Mouse (Mus musculus): ENCODE measurements at regions not wholly inside any gene's neighbourhood (a gene's known extent, or its start where the extent isn't known, plus 50 kb on each side); places are given as distances from the start of the nearest gene placed in this dataset.

DNA sequence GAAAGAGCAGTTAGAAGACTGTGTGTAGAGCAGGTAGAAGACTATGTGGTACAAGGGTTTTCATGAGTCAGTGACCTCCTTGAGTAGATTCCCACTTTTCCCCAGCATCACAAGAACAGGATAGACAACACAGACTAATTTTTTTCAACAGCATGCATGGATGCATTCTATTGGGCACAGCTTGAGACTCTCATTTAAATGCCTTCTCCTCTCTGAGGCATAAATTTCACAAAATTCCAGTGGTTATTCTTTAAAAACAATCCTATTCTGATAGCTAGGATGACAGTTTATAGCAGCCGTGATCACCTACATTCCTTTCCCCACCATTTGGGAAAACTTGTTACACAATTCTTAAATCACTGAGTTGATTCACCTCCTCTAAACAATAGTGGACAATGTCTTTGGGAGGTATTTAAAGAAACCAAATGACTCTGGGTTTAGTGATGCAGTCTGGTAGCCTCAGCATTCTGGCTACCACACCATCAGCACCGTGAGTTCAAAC is 418.7 kb downstream of the Hs3st1 start:
- H3K9ac ChIP-seq (ENCODE audit: insufficient read depth, low read depth, low read length, poor library complexity, severe bottlenecking) = no peak overlapping the region
- no peak overlapping the region for H3K27ac ChIP-seq (ENCODE audit: insufficient read depth, low read depth, low read length, poor library complexity, severe bottlenecking)
- no peaks in the 10 kb centered on the region for H3K36me3 ChIP-seq (ENCODE audit: control insufficient read depth, insufficient read depth, low read length, poor library complexity, severe bottlenecking)
- TF ChIP-seq HCFC1 (IDR thresholded peaks at IDR 0.05; ENCODE audit: borderline replicate concordance, insufficient read depth, low read length) = no peak
- TF ChIP-seq ZNF384 (IDR thresholded peaks at IDR 0.05; ENCODE audit: low read depth, low read length) = no peak
- in situ Hi-C loops (cut with MboI; ENCODE audit: low sequenced_read_pairs in 2 of 2, unreplicated experiment in 2 of 2) = no loop called here
- H3K9me3 ChIP-seq (ENCODE audit: control insufficient read depth, insufficient read depth, low read depth, low read length) = no peaks in the 10 kb centered on the region
- H3K4me1 ChIP-seq (ENCODE audit: control insufficient read depth in 2 of 2, insufficient read depth in 2 of 2, low read length in 2 of 2, poor library complexity in 1 of 2) = no peaks in the 10 kb centered on the region
- no peak for DNase-seq (ENCODE audit: low read depth, low spot score)
- no peak overlapping the region for H3K4me3 ChIP-seq (ENCODE audit: insufficient read depth in 1 of 2, low read depth in 1 of 2, low read length in 2 of 2, poor library complexity in 1 of 2, severe bottlenecking in 1 of 2)

DNA sequence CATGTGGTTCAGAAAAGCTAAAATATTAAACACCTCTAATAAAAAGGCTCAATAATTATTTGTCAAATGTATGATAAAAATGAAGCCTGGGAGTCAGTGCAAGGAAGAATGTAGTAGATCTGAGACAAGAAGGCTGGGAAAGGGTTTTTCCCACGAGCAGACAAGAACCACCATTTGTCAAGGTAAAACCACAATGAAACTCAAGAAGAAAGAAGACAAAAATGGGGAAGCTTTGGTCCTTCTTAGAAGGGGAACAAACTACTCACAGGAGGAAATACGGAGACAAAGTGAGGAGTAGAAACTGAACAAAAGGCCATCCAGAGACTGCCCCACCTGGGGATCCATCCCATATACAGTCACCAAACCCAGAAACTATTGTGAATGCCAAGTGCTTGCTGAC is 420.0 kb downstream of the Hs3st1 start:
- H3K9me3 ChIP-seq (ENCODE audit: control insufficient read depth, insufficient read depth, low read depth, low read length) = no peaks in the 10 kb centered on the region
- TF ChIP-seq MAFK (IDR thresholded peaks at IDR 0.05; ENCODE audit: insufficient read depth, low read depth, low read length) (no peak), ZNF384 (IDR thresholded peaks at IDR 0.05; ENCODE audit: low read depth, low read length) (no peak), CHD2 (IDR thresholded peaks at IDR 0.05; ENCODE audit: low read depth, low read length) (no peak), ZC3H11A (IDR thresholded peaks at IDR 0.05; ENCODE audit: borderline replicate concordance, low read depth, low read length) (no peak)
- DNase-seq (ENCODE audit: low read depth, low spot score) = no peak
- no peak overlapping the region for H3K27ac ChIP-seq (ENCODE audit: insufficient read depth, low read depth, low read length, poor library complexity, severe bottlenecking)
- H3K4me1 ChIP-seq (ENCODE audit: control insufficient read depth in 2 of 2, insufficient read depth in 2 of 2, low read length in 2 of 2, poor library complexity in 1 of 2) = no peaks in the 10 kb centered on the region
- no peak overlapping the region for H3K4me3 ChIP-seq (ENCODE audit: insufficient read depth in 1 of 2, low read depth in 1 of 2, low read length in 2 of 2, poor library complexity in 1 of 2, severe bottlenecking in 1 of 2)
- H3K36me3 ChIP-seq (ENCODE audit: control insufficient read depth, insufficient read depth, low read length, poor library complexity, severe bottlenecking) = no peaks in the 10 kb centered on the region
- H3K9ac ChIP-seq (ENCODE audit: insufficient read depth, low read depth, low read length, poor library complexity, severe bottlenecking) = no peak overlapping the region
- in situ Hi-C loops (cut with MboI; ENCODE audit: low sequenced_read_pairs in 2 of 2, unreplicated experiment in 2 of 2) = no loop called here

DNA sequence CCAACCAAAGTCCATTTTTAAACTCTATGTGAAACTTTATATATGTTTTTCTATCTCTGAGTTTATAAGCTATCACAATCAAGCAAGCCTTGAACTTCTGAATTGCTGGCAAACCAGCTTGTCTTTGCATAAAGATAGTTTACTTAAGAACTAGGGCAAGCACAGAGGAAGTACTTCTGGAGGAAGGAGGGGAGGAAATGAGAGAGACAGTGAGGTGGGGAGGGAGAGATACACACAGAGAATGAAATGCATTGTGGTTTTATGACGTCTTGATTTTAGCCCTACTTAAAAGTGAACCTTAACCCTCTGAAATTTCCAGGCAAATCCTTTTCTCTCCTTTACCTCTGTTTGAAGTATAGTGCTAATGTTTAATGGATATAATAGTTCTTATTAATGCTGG is 421.0 kb downstream of the Hs3st1 start:
- H3K9me3 ChIP-seq (ENCODE audit: control insufficient read depth, insufficient read depth, low read depth, low read length) = no peaks in the 10 kb centered on the region
- TF ChIP-seq ZNF384 (IDR thresholded peaks at IDR 0.05; ENCODE audit: low read depth, low read length) (no peak), MAFK (IDR thresholded peaks at IDR 0.05; ENCODE audit: insufficient read depth, low read depth, low read length) (no peak), HCFC1 (IDR thresholded peaks at IDR 0.05; ENCODE audit: borderline replicate concordance, insufficient read depth, low read length) (no peak), CHD2 (IDR thresholded peaks at IDR 0.05; ENCODE audit: low read depth, low read length) (no peak), ZC3H11A (IDR thresholded peaks at IDR 0.05; ENCODE audit: borderline replicate concordance, low read depth, low read length) (no peak)
- no peak overlapping the region for H3K9ac ChIP-seq (ENCODE audit: insufficient read depth, low read depth, low read length, poor library complexity, severe bottlenecking)
- no peaks in the 10 kb centered on the region for H3K36me3 ChIP-seq (ENCODE audit: control insufficient read depth, insufficient read depth, low read length, poor library complexity, severe bottlenecking)
- no peak overlapping the region for H3K27ac ChIP-seq (ENCODE audit: insufficient read depth, low read depth, low read length, poor library complexity, severe bottlenecking)
- H3K4me3 ChIP-seq (ENCODE audit: insufficient read depth in 1 of 2, low read depth in 1 of 2, low read length in 2 of 2, poor library complexity in 1 of 2, severe bottlenecking in 1 of 2) = no peak overlapping the region
- no peaks in the 10 kb centered on the region for H3K4me1 ChIP-seq (ENCODE audit: control insufficient read depth in 2 of 2, insufficient read depth in 2 of 2, low read length in 2 of 2, poor library complexity in 1 of 2)
- in situ Hi-C loops (cut with MboI; ENCODE audit: low sequenced_read_pairs in 2 of 2, unreplicated experiment in 2 of 2) = no loop called here
- no peak for DNase-seq (ENCODE audit: low read depth, low spot score)

DNA sequence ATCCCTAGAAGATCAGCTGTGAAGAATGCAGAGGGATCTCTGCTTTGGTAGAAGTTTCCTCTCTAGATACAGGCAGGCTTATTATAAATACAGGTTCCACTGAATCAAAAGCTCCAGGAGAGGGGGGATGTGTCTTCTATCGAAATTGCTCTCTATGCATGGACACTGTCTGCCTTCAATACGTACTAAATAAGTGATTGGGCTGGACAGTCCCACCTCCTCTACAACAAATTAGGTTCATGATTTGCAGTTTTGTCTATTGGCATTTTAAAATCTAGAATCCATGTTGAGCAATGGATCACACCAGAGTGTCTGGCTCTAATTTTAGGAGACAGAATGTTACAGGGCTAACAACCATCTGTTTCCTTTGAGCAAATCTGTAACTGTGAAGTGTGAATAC is 429.9 kb downstream of the Hs3st1 start:
- Histone ChIP-seq H3K36me3 (ENCODE audit: control insufficient read depth, insufficient read depth, low read length, poor library complexity, severe bottlenecking) (no peaks in the 10 kb centered on the region), H3K27ac (ENCODE audit: insufficient read depth, low read depth, low read length, poor library complexity, severe bottlenecking) (no peak overlapping the region), H3K4me3 (ENCODE audit: insufficient read depth in 1 of 2, low read depth in 1 of 2, low read length in 2 of 2, poor library complexity in 1 of 2, severe bottlenecking in 1 of 2) (no peak overlapping the region), H3K9me3 (ENCODE audit: control insufficient read depth, insufficient read depth, low read depth, low read length) (no peaks in the 10 kb centered on the region), H3K9ac (ENCODE audit: insufficient read depth, low read depth, low read length, poor library complexity, severe bottlenecking) (no peak overlapping the region), H3K4me1 (ENCODE audit: control insufficient read depth in 2 of 2, insufficient read depth in 2 of 2, low read length in 2 of 2, poor library complexity in 1 of 2) (no peaks in the 10 kb centered on the region)
- no peak for TF ChIP-seq ZC3H11A (IDR thresholded peaks at IDR 0.05; ENCODE audit: borderline replicate concordance, low read depth, low read length)
- TF ChIP-seq CHD2 (IDR thresholded peaks at IDR 0.05; ENCODE audit: low read depth, low read length) = no peak
- TF ChIP-seq ZNF384 (IDR thresholded peaks at IDR 0.05; ENCODE audit: low read depth, low read length) = no peak
- TF ChIP-seq HCFC1 (IDR thresholded peaks at IDR 0.05; ENCODE audit: borderline replicate concordance, insufficient read depth, low read length) = no peak
- TF ChIP-seq MAFK (IDR thresholded peaks at IDR 0.05; ENCODE audit: insufficient read depth, low read depth, low read length) = no peak
- in situ Hi-C loops (cut with MboI; ENCODE audit: low sequenced_read_pairs in 2 of 2, unreplicated experiment in 2 of 2) = no loop called here
- no peak for DNase-seq (ENCODE audit: low read depth, low spot score)

DNA sequence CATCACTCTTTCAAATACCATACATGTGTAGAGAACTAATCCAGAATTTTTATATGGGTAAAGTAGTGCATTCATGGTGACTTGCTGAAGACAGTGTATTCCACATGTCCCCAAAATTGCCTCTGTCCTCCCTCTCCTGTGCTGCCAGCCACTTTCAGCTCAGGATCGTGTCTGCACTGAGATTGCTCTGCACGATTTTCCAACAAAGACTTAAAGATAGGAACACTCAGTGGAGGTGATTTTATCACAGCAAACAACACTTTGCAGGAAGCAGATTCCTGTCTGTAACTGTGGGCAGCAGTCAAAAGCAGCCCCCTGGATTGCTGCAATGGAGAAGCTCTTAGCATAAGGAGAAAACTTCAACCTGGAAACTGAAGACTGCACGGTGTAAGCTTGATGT is 438.8 kb downstream of the Hs3st1 start:
- H3K9me3 ChIP-seq (ENCODE audit: control insufficient read depth, insufficient read depth, low read depth, low read length) = no peaks in the 10 kb centered on the region
- TF ChIP-seq ZC3H11A (IDR thresholded peaks at IDR 0.05; ENCODE audit: borderline replicate concordance, low read depth, low read length) (no peak), MAFK (IDR thresholded peaks at IDR 0.05; ENCODE audit: insufficient read depth, low read depth, low read length) (no peak), CHD2 (IDR thresholded peaks at IDR 0.05; ENCODE audit: low read depth, low read length) (no peak), HCFC1 (IDR thresholded peaks at IDR 0.05; ENCODE audit: borderline replicate concordance, insufficient read depth, low read length) (no peak), ZNF384 (IDR thresholded peaks at IDR 0.05; ENCODE audit: low read depth, low read length) (no peak)
- H3K4me1 ChIP-seq (ENCODE audit: control insufficient read depth in 2 of 2, insufficient read depth in 2 of 2, low read length in 2 of 2, poor library complexity in 1 of 2) = no peaks in the 10 kb centered on the region
- no peak overlapping the region for H3K9ac ChIP-seq (ENCODE audit: insufficient read depth, low read depth, low read length, poor library complexity, severe bottlenecking)
- no peak overlapping the region for H3K4me3 ChIP-seq (ENCODE audit: insufficient read depth in 1 of 2, low read depth in 1 of 2, low read length in 2 of 2, poor library complexity in 1 of 2, severe bottlenecking in 1 of 2)
- in situ Hi-C loops (cut with MboI; ENCODE audit: low sequenced_read_pairs in 2 of 2, unreplicated experiment in 2 of 2) = no loop called here
- H3K36me3 ChIP-seq (ENCODE audit: control insufficient read depth, insufficient read depth, low read length, poor library complexity, severe bottlenecking) = no peaks in the 10 kb centered on the region
- no peak overlapping the region for H3K27ac ChIP-seq (ENCODE audit: insufficient read depth, low read depth, low read length, poor library complexity, severe bottlenecking)
- no peak for DNase-seq (ENCODE audit: low read depth, low spot score)

Data from ES-E14 (cell line).